Mouse (Mus musculus) hematopoietic stem cell, adult 5-6 weeks (primary cell): ENCODE measurements around the gene Tom1. TPM values are rescaled to one million over a fixed set of nuclear protein-coding genes. Genes with fewer than 3 reads are reported as not detected.

Experiments
- ATAC-seq, 2 experiments: fragments of 125-278 bp in 1 of 2; replicated peaks in 1 of 2; 2 replicates each; pipeline ENCODE4 v1.8.0; 2016 to 2017; ENCODE audit warnings: inconsistent platforms in 2 of 2, mild to moderate bottlenecking in 2 of 2, moderate number of reproducible peaks in 2 of 2, low read depth in 1 of 2, moderate TSS enrichment in 1 of 2; ENCODE audit not compliant: low FRiP score in 2 of 2, poor library complexity in 2 of 2, severe bottlenecking in 2 of 2, insufficient read depth in 1 of 2, low TSS enrichment in 1 of 2
- total RNA-seq: library from RNA; stranded (forward); fragments of 172-1452, 232-1000 nt; gene quantifications from 2 replicates; pipeline ENCODE4 v1.2.3, GENCODE M21; 2017

Tom1 gene
- 8.2 and 23.8 TPM in 2 replicates for total RNA-seq

DNA sequence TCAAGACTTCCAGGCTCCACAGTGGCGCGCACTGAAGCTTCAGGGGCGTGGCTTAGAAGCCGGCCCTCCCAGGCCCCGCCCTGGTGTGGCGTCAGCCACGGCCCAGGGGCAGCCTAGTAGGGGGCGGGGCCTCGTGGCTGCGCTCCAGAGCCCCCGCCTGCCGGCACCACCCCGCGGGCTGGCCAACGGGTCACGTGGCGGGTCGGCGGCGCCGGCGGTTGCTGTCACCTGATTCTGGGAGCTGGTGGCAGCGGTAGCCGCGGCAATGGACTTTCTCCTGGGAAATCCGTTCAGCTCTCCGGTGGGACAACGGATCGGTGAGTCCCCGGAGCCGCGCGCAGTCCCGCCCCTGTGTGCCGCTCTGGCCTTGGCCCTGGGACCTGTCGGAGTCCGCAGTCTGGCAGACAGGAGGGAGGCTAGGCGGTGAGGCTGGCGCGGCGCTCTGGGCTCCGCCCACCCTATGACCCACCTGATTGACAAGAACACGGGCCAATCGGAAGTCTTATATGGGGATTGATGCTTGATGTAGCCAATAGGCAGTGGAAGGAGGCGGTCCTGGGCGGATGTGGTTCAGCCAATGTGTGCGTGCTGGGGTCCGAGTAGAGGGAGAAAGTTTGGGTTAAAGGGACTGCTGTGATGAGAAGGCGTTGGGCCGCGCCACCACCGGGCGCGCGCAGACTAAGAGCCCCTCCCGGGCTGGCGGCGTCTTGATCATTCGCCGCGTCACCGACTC is at the start of gene Tom1:
Tom1 (plus strand) TSS at position 195 of the 733 bp plus-strand sequence.
- ATAC-seq: peak; percentile 95 to 96

DNA sequence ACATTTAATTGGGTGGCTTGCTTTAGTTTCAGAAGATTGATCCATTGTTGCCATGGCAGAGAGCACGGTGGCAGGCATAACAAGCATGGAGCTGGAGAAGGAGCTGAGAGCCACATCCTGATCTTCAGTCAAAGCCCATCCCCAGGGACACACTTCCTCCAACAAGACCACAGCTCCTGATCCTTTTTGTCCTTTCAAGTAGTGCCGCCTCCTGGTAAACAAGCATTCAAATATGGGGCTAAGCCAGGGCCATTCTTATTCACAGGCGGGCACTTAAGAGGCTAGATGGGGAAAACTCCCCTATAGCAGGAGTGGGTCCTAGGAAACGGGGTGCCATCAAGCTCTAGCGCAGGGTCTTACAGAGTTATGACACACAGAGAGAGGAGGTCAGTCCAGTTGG is 46.1 kb upstream of the Tom1 start:
- ATAC-seq: no peak

DNA sequence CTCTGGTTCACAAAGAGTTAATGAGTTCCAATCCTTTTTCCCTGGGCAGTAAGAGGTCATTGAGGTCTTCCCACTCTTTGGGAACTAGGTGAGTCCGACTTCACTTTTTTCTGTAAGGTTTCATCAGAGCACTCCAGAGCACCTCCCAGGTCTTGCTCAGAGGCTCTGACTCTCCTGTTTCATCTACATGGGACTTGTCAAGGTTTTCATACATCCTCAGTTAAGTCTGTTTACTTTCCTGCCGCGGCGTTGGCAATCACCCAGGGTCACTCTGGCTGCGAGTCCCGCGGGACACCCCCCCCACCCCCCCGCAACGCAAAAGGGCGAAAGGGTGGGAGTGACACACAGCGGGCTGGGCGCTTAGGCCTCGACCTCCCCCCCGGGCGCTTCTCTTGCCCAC is 43.5 kb upstream of the Tom1 start:
- no peak for ATAC-seq

DNA sequence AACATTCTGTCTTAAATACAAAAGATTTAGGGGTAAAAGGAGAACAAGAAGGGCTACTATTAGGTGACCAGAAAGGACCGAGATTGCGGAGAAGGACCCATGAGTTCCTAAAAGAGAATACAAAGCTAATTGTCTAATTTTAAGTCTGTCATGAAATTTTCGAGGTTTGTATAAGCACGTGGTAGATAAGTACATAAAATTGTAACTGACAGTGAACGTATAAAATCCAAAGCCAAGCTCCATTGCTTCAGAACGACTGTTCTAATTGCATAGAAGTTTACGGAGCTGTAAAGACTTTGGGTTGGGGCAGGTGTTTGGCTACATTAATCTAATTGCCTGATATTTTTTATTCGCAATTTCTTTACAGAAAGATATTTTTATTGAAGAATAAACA is 40.4 kb upstream of the Tom1 start, which contains the start of gene Hmgxb4:
Hmgxb4 (plus strand) TSS at position 276 of the 394 bp plus-strand sequence.
- peak in 1 of 2 experiments; percentile 28; a peak in 2 of 4 replicates for ATAC-seq

DNA sequence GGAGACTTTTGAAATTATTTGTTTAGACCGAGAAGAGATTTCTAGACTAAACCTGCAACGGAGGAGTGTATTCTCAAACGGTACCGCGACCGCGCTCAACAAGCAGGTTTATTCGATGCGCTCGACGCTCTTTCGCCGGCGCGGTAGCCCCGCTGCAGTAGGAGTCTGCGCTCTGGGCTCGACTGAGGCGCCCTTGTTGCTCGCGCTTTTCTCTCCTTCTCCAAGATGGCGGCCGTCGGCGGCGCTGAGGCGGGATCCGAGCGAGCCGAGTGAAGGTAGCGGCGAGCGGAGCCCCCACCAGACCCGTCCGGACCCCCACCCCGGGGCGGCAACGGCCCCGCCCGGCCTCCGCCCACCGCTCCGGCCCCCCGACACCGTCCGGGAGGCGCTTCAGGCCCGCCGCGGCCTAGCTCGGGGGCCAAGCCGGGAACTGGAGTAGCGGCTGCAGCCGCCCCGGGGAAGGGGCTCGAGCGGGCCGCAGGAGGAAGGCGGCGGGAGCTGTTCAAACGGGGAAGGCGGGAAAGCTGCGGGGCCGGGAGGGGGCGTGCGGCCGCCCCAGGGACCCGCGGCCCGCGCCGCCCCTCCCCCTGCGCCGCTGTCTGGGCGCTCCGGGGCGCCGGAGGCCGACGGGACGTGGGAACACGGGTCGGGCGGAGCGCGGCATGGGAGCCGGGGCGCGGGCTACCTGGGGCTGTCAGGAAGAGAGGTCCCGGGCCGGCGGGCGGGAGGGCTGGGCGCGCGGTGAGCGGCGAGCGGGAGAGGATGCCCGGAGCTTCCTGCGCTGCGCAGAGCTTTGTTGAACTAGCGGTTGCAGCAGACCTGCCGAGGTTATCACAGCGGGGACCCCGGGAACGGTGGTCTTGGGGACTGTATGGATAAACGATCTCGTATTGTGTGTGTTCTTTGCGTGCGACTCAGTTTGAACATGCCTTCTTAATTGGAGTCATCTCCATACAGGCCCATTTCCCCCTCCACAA is 39.7 kb upstream of the Tom1 start:
- peak; percentile 95 to 97 for ATAC-seq

DNA sequence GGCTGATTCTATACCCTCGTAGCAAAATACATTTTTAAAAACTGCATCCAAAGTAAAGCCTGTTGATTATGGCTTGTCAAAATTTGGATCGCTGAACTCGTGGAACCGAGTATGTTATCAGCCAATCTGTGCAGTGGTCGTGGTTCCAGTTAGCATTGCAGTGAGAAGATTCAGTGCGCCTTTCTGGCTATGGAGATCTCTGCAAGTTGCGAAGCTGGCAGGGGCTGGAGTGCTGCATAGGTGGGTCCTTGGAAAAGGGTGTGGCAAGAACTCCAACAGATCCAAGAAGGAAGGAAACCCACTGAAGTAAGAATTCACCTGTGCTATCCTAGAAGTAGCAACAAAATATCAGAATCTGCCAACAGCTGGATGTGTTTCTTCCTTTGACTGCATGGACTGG is 39.0 kb upstream of the Tom1 start:
- no peak for ATAC-seq

DNA sequence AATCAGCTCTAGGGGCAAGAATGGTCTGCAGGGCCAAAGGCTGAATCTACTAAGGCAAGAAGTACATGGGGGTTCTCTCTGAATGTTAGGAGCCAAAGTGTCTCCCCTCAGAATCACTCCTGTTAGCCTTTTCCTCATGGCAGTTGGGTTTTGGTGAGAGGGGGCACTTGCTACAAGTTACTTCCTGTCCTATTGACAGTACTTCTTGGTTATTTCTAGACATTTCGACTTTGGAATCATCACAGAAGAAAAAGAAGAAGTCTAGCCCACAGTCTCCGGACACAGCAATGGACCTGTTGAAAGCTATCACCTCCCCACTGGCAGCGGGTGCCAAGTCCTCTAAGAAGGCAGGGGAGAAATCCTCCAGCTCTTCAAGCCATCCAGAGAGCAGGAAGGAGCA is 33.1 kb upstream of the Tom1 start:
- ATAC-seq: no peak

DNA sequence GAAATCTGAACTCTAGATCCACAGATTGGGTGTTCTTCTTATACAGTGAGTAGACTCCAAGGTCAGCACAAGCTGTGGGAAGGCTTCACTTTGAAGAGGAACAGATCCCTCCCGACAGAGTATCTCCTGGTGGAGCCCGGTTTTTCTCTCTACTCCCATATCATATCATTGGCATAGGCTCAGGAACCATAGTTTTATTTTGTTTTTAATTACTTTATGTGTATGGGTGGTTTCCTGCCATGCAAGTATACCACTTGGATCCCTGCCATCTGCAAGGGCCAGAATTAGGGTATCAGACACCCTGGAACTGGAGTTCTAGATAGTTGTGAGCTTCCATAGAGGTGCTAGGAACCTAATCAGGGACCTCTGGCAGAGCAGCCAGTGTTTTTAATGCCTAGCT is 24.7 kb upstream of the Tom1 start:
- ATAC-seq: no peak

DNA sequence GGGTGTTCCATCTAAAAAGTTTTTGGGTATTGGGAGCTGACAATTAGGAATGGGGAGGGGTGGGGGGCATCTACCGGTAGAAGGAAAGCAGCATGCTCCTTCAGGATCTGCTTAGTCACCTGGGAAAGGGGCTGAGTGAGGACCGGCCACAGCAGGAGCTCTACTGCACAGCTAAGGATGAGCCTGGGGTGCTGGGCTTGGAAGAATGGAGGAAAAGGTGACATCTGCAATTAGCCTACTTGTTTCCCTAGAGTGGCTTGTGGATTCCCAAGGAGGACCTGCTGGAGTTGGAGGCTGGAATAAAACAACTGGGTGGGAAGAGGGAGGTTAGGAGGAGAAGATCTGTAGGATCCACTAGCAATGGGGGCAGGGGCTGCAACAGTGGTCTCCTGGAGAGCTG is 19.9 kb upstream of the Tom1 start:
- ATAC-seq: no peak

DNA sequence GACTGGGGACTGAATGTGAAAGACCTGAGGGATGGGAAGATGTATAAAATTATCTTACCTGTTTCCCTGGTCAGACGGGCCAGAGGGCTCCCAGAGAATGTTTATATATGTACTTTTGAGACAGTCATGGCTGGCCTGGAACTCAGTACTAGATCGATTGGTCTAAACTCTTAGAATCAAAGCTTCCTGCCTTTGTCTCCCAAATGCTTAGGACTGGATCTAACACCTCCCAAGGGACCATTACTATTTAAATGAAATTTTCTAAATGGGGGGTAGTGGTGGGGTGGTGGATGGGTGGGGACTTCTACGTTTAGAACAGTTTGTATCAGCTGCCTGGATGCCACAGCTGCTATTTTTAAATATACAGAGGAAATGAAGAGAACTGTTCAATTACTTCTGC is 19.5 kb upstream of the Tom1 start:
- no peak for ATAC-seq

DNA sequence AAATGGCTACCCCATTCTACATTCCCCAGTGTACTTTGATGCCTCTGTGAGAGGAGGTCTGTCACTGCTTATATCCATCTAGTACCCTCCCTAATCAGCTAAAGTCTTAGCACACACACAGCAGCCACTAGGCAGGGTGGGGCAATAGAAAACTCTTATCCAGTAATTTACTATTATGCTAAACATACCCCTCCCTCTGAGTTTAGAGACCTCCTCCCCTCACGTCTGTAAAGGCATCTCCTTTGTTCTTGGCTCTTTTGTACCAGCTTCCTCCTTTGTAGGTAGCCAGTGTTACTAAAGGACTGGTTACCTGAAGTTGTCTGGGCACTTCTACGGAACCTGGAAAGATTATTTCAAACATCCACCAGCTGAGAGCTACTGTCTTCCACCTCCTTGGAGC is 17.5 kb upstream of the Tom1 start:
- peak; percentile 67 to 69 for ATAC-seq

DNA sequence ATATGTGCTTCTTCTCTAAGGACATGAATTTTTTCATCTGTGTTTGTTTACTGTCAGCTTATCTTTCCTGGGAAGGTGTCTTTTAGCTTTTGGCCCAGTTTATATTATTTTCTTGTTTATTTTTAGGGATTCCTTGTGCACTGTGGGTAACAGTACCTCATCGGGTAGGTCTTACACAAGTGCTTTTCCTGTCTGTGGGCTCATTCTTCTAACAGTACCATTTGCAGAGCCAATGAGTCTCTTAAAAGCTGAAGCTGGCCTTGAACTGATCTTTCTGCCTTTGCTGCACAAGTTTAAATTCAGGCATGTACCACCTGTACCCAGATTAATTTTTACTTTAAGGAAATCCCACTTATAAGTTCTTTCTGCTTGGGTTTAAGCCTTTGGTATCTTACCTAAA is 17.1 kb upstream of the Tom1 start:
- no peak for ATAC-seq

DNA sequence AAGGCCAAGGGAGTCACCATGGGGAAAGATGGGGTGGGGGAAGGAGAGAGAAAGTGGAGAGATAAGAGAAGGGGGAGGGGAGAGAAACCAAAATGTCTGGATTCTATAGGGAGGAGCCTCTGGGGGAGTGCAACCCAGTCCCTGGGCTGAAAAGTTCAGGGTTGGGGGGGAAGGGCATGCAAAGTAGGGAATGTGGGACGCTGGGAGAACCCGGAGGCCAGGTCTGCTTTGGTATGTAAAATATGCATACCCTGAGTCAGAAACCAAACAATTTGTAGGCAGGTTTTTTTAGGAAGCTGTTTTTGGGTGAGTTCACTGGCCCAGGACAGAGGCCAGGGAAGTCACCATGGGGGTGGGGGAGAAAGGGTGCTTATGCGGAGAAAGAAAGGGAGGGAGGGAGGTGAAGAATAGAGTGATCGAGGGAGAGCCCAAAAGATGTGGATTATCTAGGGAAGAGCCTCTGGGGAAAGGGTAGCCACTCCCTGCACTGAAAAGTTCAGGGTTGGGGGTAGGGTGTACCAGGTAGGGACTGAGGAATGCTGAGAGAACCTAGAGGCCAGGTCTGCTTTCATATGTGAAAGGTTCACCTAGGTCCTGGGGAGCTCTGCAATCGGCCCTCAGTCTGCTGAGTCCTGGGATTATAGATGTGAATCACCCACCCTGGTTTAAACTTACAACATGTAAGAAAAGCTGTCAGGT is 15.1 kb upstream of the Tom1 start:
- ATAC-seq: no peak

DNA sequence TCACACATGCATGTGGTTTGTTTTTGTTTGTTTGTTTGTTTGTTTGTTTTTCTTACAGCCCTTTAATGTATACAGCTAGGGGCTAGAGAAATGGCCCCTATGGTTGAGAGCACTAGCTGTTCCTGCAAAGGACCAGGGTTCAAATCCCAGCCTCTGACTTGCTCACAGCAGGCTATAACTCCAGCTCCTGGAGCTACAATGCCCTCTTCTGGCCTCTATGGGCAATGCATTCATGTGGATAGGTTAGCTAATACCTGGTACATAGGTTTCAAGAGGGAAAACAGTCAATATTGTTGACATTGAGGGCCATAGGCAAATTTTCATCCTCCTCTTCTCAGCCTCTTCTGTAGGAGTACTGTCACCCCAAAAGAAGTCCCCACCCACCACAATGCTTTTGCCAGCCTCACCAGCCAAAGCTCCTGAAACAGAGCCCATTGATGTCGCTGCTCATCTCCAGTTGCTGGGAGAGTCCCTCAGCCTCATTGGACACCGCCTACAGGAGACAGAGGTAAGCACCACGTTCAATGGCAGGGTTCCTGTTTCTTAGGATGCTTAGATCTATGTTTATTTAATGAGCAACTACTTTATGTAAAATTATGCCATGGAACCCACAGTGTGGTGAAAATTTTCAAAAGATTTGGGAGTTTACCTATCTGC is 9.7 kb upstream of the Tom1 start:
- ATAC-seq: no peak

DNA sequence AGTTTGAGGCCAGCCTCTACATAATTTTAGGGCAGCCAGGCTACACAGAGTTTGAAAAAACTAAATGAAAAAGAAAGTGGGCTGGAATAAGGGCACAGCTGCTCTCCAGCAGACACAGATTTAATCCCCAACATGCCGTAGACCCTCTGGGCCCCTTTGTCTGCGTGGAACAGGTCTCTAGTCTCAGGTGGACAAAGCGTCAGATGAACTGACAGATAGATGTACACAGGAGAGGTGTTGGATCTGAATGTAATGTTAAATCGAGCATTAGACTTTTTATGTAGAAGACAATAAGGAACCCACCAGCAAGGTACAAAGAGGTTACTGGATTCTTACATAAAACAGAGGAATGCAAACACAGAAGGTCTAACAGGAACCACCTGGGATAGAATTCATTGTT is 7.7 kb upstream of the Tom1 start:
- ATAC-seq: no peak

DNA sequence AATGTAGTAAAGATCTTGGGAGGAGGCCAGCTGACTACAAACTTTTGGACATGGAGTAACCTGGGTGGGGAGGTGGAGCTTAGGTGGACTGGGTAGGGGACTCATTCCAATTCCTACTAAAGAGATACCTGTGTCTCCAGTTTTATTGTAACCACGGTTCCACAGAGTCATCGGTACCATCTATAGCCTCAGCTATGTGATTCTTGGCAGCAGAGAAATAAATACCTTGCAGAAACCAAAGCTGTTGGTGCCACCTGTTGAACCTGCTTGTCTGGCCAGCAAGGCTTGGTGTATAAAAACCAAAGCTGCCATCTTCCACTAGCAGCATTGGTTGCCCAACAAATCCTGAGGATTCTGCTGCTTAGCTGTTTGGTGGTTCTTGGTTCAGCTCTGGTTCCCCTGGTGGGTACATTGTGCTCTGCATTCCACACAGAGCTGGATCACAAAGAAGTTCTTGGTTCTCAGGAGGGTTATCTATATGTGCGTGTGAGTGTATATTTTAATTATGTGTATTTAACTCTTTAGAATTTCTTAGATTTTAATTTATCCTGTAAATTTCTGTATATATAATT is 3.0 kb upstream of the Tom1 start:
- ATAC-seq: no peak

DNA sequence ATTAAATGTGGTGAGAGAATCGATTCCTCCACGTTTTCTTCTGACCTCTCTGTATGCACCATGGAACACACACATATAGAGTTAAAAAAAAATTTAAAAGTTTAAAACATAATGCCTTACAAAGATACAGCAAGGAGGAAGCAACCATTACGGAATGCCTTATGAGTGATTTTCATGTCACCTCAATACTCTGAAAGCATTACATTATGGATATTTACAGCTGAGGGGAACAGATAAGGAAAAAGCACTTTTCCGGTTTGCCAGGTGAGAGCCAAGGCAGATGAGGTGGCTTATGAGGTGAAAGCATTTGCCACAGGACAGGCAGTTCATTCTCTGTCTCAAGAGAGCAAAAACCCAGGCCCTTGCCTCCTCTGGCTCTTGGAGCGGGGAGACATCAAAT is 544 bp upstream of the Tom1 start:
- no peak; a peak in 1 of 4 replicates for ATAC-seq
